Mouse (Mus musculus) hindbrain, embryonic 13.5 days (tissue): ENCODE measurements around the gene Atp2b2. TPM values are rescaled to one million over a fixed set of nuclear protein-coding genes. Genes with fewer than 3 reads are reported as not detected.
A peak's percentile ranks its signal among the peaks of the same experiment; 100 is the strongest.

ENCODE experiments used
- ATAC-seq: fragments of 200-750 bp; cut with Nextera tagmentation; 2 replicates; pipeline ENCODE4 v1.8.0; 2017; ENCODE audit warnings: moderate TSS enrichment; ENCODE audit not compliant: low FRiP score
- H3K27ac ChIP-seq: fragments of 300-500 bp; sonication (generic); 2 replicates; pipeline ENCODE4 v1.5.1; 2015; ENCODE audit warnings: inconsistent platforms, mild to moderate bottlenecking, moderate library complexity
- H3K27me3 ChIP-seq: fragments of 300-500 bp; sonication (generic); 2 replicates; pipeline ENCODE4 v1.6.1; 2015; ENCODE audit warnings: mild to moderate bottlenecking, inconsistent platforms
- H3K36me3 ChIP-seq: fragments of 300-500 bp; sonication (generic); 2 replicates; pipeline ENCODE4 v1.6.1; 2015; ENCODE audit warnings: mild to moderate bottlenecking, inconsistent platforms
- H3K4me1 ChIP-seq: fragments of 300-500 bp; sonication (generic); replicated peaks from 2 replicates; pipeline ENCODE4 v1.6.1; 2015; ENCODE audit warnings: inconsistent platforms
- H3K4me2 ChIP-seq: fragments of 300-500 bp; sonication (generic); 2 replicates; pipeline ENCODE4 v1.6.1; 2015; ENCODE audit warnings: inconsistent platforms, mild to moderate bottlenecking, moderate library complexity
- H3K4me3 ChIP-seq: fragments of 300-500 bp; sonication (generic); 2 replicates; pipeline ENCODE4 v1.5.1; 2015; ENCODE audit warnings: mild to moderate bottlenecking, inconsistent platforms
- H3K9ac ChIP-seq: fragments of 300-500 bp; sonication (generic); 2 replicates; pipeline ENCODE4 v1.6.1; 2015; ENCODE audit warnings: mild to moderate bottlenecking, inconsistent platforms
- H3K9me3 ChIP-seq: fragments of 300-500 bp; sonication (generic); 2 replicates; pipeline ENCODE4 v1.6.1; 2016; ENCODE audit warnings: inconsistent platforms
- WGBS: fragments of 180-500 bp; shearing (Covaris S2); methylation state at CpG from one replicate; pipeline ENCODE4 v1.1.7; 2015; 5-methylcytosine and 5-hydroxymethylcytosine counted together
- polyA plus RNA-seq: library from polyadenylated mRNA; unstranded; fragments of >200 nt; fragmentation: Nextera tagmentation; extraction: Ambion mirVana; gene quantifications from 2 replicates; pipeline ENCODE4 v1.2.1, GENCODE M21; 2015

Gene Atp2b2
- polyA plus RNA-seq, 1 experiment from 2014 or later = 24.6 TPM

DNA sequence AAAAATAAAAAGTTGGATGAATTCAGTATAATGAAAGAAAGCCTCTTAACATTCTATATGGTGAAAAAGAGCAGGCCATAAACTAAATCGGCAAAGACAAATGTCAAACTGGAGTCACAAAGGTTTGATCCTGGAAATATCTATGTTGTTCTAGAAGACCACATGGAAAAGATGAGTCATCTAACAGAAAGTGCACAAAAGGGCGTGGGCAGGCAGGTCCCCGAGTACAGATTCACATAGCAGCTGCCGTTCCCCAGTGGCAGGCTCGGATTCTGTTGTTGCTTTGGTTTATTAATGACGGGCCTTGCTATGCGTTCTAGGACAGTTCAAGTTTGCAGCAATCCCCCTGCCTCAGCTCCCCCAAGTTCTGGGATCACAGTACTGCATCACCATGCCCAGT, 12.9 kb upstream of the Atp2b2 start:
- Histone ChIP-seq H3K4me1 (peaks cover 13% of the 10 kb centered on the region; the same call in 1 of the 2 replicates), H3K9me3 (no peaks in the 10 kb centered on the region), H3K36me3 (no peaks in the 10 kb centered on the region), H3K4me2 (no peak overlapping the region), H3K27ac (no peak overlapping the region), H3K9ac (no peak overlapping the region), H3K27me3 (no peaks in the 10 kb centered on the region), H3K4me3 (no peak overlapping the region)
- ATAC-seq = no peak
- WGBS = 85% methylated on average over 7 of the region's 7 CpGs

DNA sequence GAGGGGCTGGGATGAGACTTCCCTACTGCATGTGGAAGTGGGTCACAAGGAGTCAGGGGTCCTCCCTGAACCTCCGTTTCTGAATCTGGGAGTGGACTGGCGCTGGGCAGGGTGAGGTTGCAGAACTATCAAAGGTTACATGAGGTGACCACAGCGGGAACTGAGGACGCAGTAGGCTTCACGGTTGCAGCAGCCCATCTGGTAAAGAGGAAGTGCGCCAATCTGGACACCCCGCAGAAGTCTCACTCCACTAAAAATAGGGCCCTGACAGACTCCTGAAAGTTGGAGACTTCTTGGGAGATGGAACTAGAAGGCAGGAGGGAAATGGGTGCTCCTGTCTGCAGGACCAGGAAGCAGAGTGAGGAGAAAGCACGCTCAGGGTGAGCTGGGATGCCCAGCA, 2.5 kb upstream of the Atp2b2 start:
- no peak for ATAC-seq
- peaks cover 50% of the 10 kb centered on the region for H3K27me3 ChIP-seq
- no peak overlapping the region for H3K4me2 ChIP-seq
- H3K4me3 ChIP-seq = no peak overlapping the region
- H3K36me3 ChIP-seq = no peaks in the 10 kb centered on the region
- H3K9me3 ChIP-seq = no peaks in the 10 kb centered on the region
- H3K4me1 ChIP-seq = peaks cover 13% of the 10 kb centered on the region
- no peak overlapping the region for H3K27ac ChIP-seq
- 77% methylated on average over 8 of the region's 8 CpGs for WGBS
- no peak overlapping the region for H3K9ac ChIP-seq

DNA sequence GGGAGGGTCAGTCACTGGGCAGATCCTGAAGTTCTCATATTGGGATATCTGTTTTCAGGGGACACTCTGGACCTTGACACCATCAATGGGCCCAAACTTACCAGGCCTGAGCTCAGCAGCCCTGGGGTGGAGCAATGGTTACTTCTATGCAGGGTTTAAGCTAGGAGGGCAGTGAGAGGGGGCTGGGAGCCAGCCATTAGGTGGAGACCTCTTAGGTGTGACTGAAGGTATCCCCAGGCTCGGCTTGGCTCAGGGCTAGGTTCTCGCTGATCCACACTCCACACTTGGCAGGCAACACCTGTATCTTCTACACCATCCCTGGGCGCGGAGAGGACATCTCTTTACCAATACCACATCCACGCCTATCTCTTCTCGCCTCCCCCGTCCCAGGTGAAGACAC, 423 bp upstream of the Atp2b2 start:
- no peak for ATAC-seq
- Histone ChIP-seq H3K4me2 (no peak overlapping the region), H3K9ac (no peak overlapping the region), H3K27ac (no peak overlapping the region), H3K4me1 (peaks cover 13% of the 10 kb centered on the region), H3K9me3 (no peaks in the 10 kb centered on the region), H3K27me3 (peaks cover 58% of the 10 kb centered on the region), H3K36me3 (no peaks in the 10 kb centered on the region), H3K4me3 (no peak overlapping the region)
- 89% methylated on average over 7 of the region's 7 CpGs for WGBS

GRCm38 (mm10) chr6:114041911-114042284, 515 bp downstream of the Atp2b2 start:
- Histone ChIP-seq H3K4me1 (peaks cover 13% of the 10 kb centered on the region), H3K9ac (peak overlapping the region; percentile 84), H3K36me3 (no peaks in the 10 kb centered on the region), H3K27ac (no peak overlapping the region), H3K9me3 (no peaks in the 10 kb centered on the region), H3K4me2 (peak overlapping the region; percentile 98), H3K4me3 (peak overlapping the region; percentile 58), H3K27me3 (peaks cover 58% of the 10 kb centered on the region)
- ATAC-seq = no peak
- WGBS = 3% methylated on average over 14 of the region's 52 CpGs

GRCm38 (mm10) chr6:114041097-114041910, 1.1 kb downstream of the Atp2b2 start:
- H3K9me3 ChIP-seq = no peaks in the 10 kb centered on the region
- no peaks in the 10 kb centered on the region for H3K36me3 ChIP-seq
- H3K4me2 ChIP-seq = peak overlapping the region; percentile 98
- H3K4me1 ChIP-seq = peaks cover 13% of the 10 kb centered on the region
- H3K4me3 ChIP-seq = peak overlapping the region; percentile 58
- peaks cover 58% of the 10 kb centered on the region for H3K27me3 ChIP-seq
- H3K27ac ChIP-seq = no peak overlapping the region
- H3K9ac ChIP-seq = peak overlapping the region; percentile 84
- WGBS = 1% methylated on average over 35 of the region's 39 CpGs
- ATAC-seq = peak; percentile 34

DNA sequence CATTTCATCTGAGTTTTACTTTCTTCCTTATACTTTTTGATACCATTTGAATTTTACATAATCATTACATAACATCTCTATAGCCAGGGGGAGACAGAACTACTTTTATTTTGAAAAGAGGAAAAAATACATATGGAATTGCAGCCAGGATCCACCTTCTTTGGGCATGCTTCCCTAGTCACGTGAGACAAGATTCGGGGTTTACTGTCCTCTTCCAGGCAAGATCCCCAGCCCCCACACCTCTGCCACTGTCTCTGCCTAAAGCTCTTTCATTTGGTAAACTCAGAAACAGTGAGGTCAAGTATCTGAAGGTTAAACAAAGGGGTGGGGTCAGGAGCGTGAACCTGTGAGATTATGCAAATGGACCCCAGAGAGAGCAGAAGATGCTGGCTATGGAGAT, 6.7 kb downstream of the Atp2b2 start:
- 59% methylated on average over 3 of the region's 3 CpGs for WGBS
- no peak for ATAC-seq

DNA sequence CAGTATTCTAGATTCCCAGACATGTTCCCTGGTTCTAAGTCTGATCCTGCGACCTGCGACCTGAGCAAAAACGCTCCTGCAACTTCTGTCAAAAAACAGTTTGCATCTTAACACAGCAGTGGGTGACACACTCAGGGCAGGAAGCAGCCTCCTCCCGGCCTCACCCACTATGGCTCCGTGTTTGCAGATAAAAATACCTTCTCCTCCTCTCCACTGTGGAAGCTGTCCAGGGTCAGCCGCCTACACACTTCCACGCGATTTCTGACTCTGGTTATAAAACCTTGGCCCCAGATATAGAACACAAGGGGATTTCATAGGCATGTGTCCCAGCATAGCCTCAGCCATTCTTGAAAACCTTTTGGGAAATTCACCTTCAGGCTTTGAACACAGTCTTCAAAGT, 9.6 kb downstream of the Atp2b2 start:
- Histone ChIP-seq H3K27me3 (no peaks in the 10 kb centered on the region), H3K4me1 (0 out of 2 replicates have a peak, but pooled peaks cover 4% of the 10 kb centered on the region), H3K4me3 (no peak overlapping the region), H3K9ac (no peak overlapping the region), H3K4me2 (no peak overlapping the region), H3K9me3 (no peaks in the 10 kb centered on the region), H3K27ac (no peak overlapping the region), H3K36me3 (no peaks in the 10 kb centered on the region)
- WGBS = 83% methylated on average over 8 of the region's 8 CpGs
- ATAC-seq = no peak

More for the DNA sequence above, 6.7 kb downstream of the Atp2b2 start:
- no peaks in the 10 kb centered on the region for H3K9me3 ChIP-seq
- no peak overlapping the region for H3K27ac ChIP-seq
- no peaks in the 10 kb centered on the region for H3K36me3 ChIP-seq
- no peak overlapping the region for H3K9ac ChIP-seq
- no peaks in the 10 kb centered on the region for H3K4me1 ChIP-seq
- no peak overlapping the region for H3K4me2 ChIP-seq
- no peak overlapping the region for H3K4me3 ChIP-seq
- peaks cover 15% of the 10 kb centered on the region for H3K27me3 ChIP-seq

DNA sequence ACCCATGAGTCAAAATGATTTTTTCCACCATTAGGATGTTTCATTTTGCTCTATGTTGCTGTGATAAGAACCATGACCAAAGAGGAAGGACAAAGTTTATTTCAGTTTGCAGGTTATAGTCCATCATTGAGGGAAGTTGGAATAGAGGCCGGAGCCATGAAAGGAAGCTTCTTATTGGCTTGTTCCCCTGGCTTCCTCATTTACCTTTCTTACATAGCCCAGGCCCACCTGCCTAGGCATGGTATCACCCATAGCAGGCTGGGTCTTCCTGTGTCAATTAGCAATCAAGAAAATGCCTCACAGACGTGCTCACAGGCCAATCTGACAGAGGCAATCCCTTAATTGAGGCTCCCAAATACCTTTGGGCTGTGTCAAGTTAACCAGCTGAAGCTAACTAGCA, 18.6 kb downstream of the Atp2b2 start:
- Histone ChIP-seq H3K36me3 (no peaks in the 10 kb centered on the region), H3K4me1 (no peaks in the 10 kb centered on the region), H3K4me3 (no peak overlapping the region), H3K27me3 (no peaks in the 10 kb centered on the region), H3K27ac (no peak overlapping the region), H3K4me2 (no peak overlapping the region), H3K9me3 (no peaks in the 10 kb centered on the region), H3K9ac (no peak overlapping the region)
- ATAC-seq = no peak
- WGBS = 75% methylated on average over 2 of the region's 2 CpGs

DNA sequence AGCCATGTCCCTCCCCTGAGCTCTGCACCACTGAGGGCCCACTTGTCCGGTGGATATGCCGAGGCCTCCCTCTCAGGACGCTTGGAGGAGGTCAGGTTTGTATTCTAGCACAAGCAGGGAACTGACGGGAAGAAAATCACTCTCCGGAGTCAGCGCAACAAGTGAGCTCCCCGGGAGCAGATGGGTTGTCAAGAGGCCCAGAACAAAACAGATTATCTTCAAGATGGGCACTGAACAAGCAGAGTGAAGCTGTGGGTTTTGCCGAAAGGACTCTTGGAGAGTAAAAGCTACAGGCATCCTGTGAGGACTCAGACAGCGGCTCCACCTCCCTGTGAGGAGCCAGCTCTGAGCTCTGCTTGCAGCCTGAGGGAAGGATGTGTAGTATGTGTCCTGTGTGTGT, 20.3 kb downstream of the Atp2b2 start:
- Histone ChIP-seq H3K27ac (no peak overlapping the region), H3K27me3 (no peaks in the 10 kb centered on the region), H3K9ac (no peak overlapping the region), H3K4me1 (no peaks in the 10 kb centered on the region), H3K4me2 (no peak overlapping the region), H3K36me3 (no peaks in the 10 kb centered on the region), H3K4me3 (no peak overlapping the region), H3K9me3 (no peaks in the 10 kb centered on the region)
- WGBS = 75% methylated on average over 9 of the region's 9 CpGs
- no peak for ATAC-seq

DNA sequence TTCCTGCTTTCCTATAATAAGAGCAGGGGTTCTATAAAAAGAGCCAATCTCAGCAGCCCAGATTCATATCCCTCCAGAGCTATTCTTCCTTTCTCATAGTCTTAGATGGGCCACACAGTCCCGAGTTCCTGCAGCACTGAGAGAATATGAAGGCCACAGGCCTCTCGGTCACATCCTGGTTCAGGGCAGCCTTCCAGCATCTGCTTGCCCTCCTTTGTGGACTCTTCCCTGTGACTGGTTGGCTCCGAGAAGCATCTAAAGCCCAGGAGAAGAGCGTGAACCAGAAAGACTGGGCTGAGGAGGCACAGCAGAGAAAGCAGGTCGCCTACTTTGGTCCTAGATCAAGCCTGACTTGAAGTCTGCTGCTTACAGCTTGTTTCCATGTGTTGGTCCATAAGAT, 28.6 kb downstream of the Atp2b2 start:
- no peaks in the 10 kb centered on the region for H3K27me3 ChIP-seq
- no peak overlapping the region for H3K4me3 ChIP-seq
- no peaks in the 10 kb centered on the region for H3K9me3 ChIP-seq
- H3K27ac ChIP-seq = no peak overlapping the region
- no peak overlapping the region for H3K4me2 ChIP-seq
- no peak overlapping the region for H3K9ac ChIP-seq
- ATAC-seq = no peak
- H3K36me3 ChIP-seq = no peaks in the 10 kb centered on the region
- WGBS = 81% methylated on average over 5 of the region's 5 CpGs
- H3K4me1 ChIP-seq = peaks cover 4% of the 10 kb centered on the region

DNA sequence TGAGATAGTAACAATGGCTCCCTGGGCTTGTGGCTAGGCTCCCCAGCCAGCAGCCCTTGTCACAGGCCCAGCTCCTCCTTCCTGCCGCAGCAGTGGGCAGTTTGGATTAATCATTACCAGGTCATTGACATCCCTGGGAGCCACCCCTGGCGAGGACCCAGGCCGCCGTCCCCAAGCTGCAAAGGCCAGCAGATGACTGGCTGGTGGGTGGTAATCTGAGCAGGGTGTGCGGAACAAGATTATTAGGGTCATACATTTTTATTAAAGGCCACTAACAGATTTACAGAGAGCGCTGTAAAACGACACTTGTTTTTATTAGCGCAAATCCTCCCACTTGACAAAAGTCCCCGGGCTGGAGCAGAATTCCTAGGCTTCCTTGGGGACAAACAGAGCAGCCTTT, 29.6 kb downstream of the Atp2b2 start:
- no peak overlapping the region for H3K9ac ChIP-seq
- H3K9me3 ChIP-seq = no peaks in the 10 kb centered on the region
- H3K27ac ChIP-seq = no peak overlapping the region
- no peak overlapping the region for H3K4me2 ChIP-seq
- H3K27me3 ChIP-seq = no peaks in the 10 kb centered on the region
- ATAC-seq = no peak
- peaks cover 4% of the 10 kb centered on the region for H3K4me1 ChIP-seq
- no peak overlapping the region for H3K4me3 ChIP-seq
- no peaks in the 10 kb centered on the region for H3K36me3 ChIP-seq
- 23% methylated on average over 9 of the region's 9 CpGs for WGBS

GRCm38 (mm10) chr6:114011976-114012375, 30.4 kb downstream of the Atp2b2 start:
- 89% methylated on average over 6 of the region's 6 CpGs for WGBS
- ATAC-seq = no peak
- H3K36me3 ChIP-seq = no peaks in the 10 kb centered on the region

DNA sequence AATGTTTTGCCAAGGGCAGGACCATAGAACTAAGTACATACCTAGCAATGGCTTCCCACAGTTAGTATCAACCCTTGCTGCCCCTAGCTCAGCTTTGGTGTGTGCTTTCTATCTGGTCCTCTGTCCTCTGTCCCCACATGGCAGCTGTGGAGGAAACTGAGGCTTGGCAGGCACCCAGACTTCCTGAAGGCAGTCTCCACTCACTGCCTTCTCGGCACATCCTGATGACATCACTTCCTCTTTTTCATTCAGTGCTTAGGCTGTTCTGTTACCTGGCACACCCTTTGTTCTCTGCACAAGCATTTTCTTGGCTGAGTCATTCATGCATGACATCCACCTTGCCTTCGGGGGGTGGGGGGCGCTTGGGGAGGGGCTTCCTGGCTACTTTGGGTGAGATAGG, 38.6 kb downstream of the Atp2b2 start:
- H3K4me1 ChIP-seq = no peaks in the 10 kb centered on the region
- no peaks in the 10 kb centered on the region for H3K9me3 ChIP-seq
- H3K27ac ChIP-seq = no peak overlapping the region
- 89% methylated on average over 3 of the region's 3 CpGs for WGBS
- no peaks in the 10 kb centered on the region for H3K36me3 ChIP-seq
- H3K4me2 ChIP-seq = no peak overlapping the region
- no peaks in the 10 kb centered on the region for H3K27me3 ChIP-seq
- ATAC-seq = no peak
- no peak overlapping the region for H3K4me3 ChIP-seq
- H3K9ac ChIP-seq = no peak overlapping the region

More at GRCm38 (mm10) chr6:114011976-114012375, 30.4 kb downstream of the Atp2b2 start:
- H3K27ac ChIP-seq = no peak overlapping the region
- H3K9me3 ChIP-seq = no peaks in the 10 kb centered on the region
- no peaks in the 10 kb centered on the region for H3K27me3 ChIP-seq
- peaks cover 4% of the 10 kb centered on the region for H3K4me1 ChIP-seq
- no peak overlapping the region for H3K9ac ChIP-seq
- H3K4me3 ChIP-seq = no peak overlapping the region
- no peak overlapping the region for H3K4me2 ChIP-seq
